16 mouse cellular contexts compared by ENCODE assay signal in genomic region chr11:30171586-30172178, GRCm38 (mm10).
"Had no signal": no experiment of that assay in that cellular context is flagged by ENCODE, and none has a peak within 500 bp of the region (broad histone marks: within the 10 kb centered on the region; RNA-seq: fewer than 3 reads in every experiment).

No protein-coding gene starts in this region.

- H3K9me3 ChIP-seq: kidney, embryonic 15.5 days; limb, embryonic 10.5 days; liver, embryonic 12.5 days; lung, embryonic 15.5 days; midbrain, embryonic 10.5 days; neural tube, embryonic 13.5 days had no signal

- DNase-seq: kidney, adult 2 months; kidney, postnatal 36 days; liver, postnatal 0 days; midbrain, embryonic 14.5 days; right cerebral cortex, postnatal 14 days; thymus, postnatal 4 days had no signal

- H3K4me3 ChIP-seq: kidney, embryonic 15.5 days; layer of hippocampus, adult 2 months; left cerebral cortex, adult 2 months; limb, embryonic 10.5 days; liver, embryonic 12.5 days; lung, embryonic 15.5 days; midbrain, embryonic 10.5 days; neural tube, embryonic 13.5 days had no signal

- ATAC-seq: inflammation-experienced regulatory T-cells, adult 6 months; liver, embryonic 12.5 days; liver, postnatal 0 days had no signal

- H3K27ac ChIP-seq: kidney, embryonic 15.5 days; layer of hippocampus, adult 2 months; left cerebral cortex, adult 2 months; limb, embryonic 10.5 days; liver, embryonic 12.5 days; lung, embryonic 15.5 days; midbrain, embryonic 10.5 days; neural tube, embryonic 13.5 days; stomach, postnatal 0 days had no signal

- H3K4me2 ChIP-seq: kidney, embryonic 15.5 days; liver, embryonic 12.5 days; lung, embryonic 15.5 days; neural tube, embryonic 13.5 days had no signal

- H3K27me3 ChIP-seq: kidney, embryonic 15.5 days; liver, embryonic 12.5 days; lung, embryonic 15.5 days; neural tube, embryonic 13.5 days had no signal

- H3K36me3 ChIP-seq: kidney, embryonic 15.5 days; liver, embryonic 12.5 days; lung, embryonic 15.5 days; midbrain, embryonic 10.5 days; neural tube, embryonic 13.5 days had no signal

- H3K9ac ChIP-seq: kidney, embryonic 15.5 days; liver, embryonic 12.5 days; liver, postnatal 0 days; lung, embryonic 15.5 days; neural tube, embryonic 13.5 days had no signal
